Mouse (Mus musculus) hindbrain, embryonic 12.5 days (tissue): ENCODE data around the gene Clstn3. TPM values are rescaled to one million over a fixed set of nuclear protein-coding genes. Genes with fewer than 3 reads are reported as not detected.

Source experiments
- ATAC-seq: fragments of 200-750 bp; cut with Nextera tagmentation; 2 replicates; pipeline ENCODE4 v1.8.0; 2017; ENCODE audit warnings: moderate TSS enrichment; ENCODE audit not compliant: low FRiP score
- H3K27ac ChIP-seq: fragments of 300-500 bp; sonication (generic); 2 replicates; pipeline ENCODE4 v1.5.1; 2016; ENCODE audit warnings: mild to moderate bottlenecking
- H3K27me3 ChIP-seq: fragments of 300-500 bp; sonication (generic); 2 replicates; pipeline ENCODE4 v1.6.1; 2016; ENCODE audit warnings: mild to moderate bottlenecking
- H3K36me3 ChIP-seq: fragments of 300-500 bp; sonication (generic); 2 replicates; pipeline ENCODE4 v1.6.1; 2016; ENCODE audit warnings: mild to moderate bottlenecking
- H3K4me1 ChIP-seq: fragments of 300-500 bp; sonication (generic); 2 replicates; pipeline ENCODE4 v1.6.1; 2016
- H3K4me2 ChIP-seq: fragments of 300-500 bp; sonication (generic); replicated peaks from 2 replicates; pipeline ENCODE4 v1.6.1; 2016; ENCODE audit warnings: mild to moderate bottlenecking
- H3K4me3 ChIP-seq: fragments of 300-500 bp; sonication (generic); 2 replicates; pipeline ENCODE4 v1.5.1; 2016; ENCODE audit warnings: mild to moderate bottlenecking
- H3K9ac ChIP-seq: fragments of 300-500 bp; sonication (generic); 2 replicates; pipeline ENCODE4 v1.6.1; 2016; ENCODE audit warnings: mild to moderate bottlenecking, moderate library complexity
- H3K9me3 ChIP-seq: fragments of 300-500 bp; sonication (generic); replicated peaks from 2 replicates; pipeline ENCODE4 v1.6.1; 2016; ENCODE audit warnings: mild to moderate bottlenecking
- WGBS: fragments of 180-500 bp; shearing (Covaris S2); methylation state at CpG from one replicate; pipeline ENCODE4 v1.1.7; 2016; 5-methylcytosine and 5-hydroxymethylcytosine counted together
- polyA plus RNA-seq: library from polyadenylated mRNA; unstranded; fragments of >200 nt; fragmentation: Nextera tagmentation; extraction: Ambion mirVana; gene quantifications from 2 replicates; pipeline ENCODE4 v1.2.1, GENCODE M21; 2016

Clstn3 gene
- polyA plus RNA-seq, 1 experiment from 2014 or later: 40.5 TPM

GRCm38 (mm10) chr6:124458505-124458904 lies 6.1 kb downstream of the Clstn3 start:
- H3K4me3 ChIP-seq: no peak overlapping the region
- H3K9me3 ChIP-seq: no peaks in the 10 kb centered on the region
- ATAC-seq: no peak
- H3K4me2 ChIP-seq: no peak overlapping the region
- no peaks in the 10 kb centered on the region for H3K27me3 ChIP-seq
- no peak overlapping the region for H3K9ac ChIP-seq
- no peak overlapping the region for H3K27ac ChIP-seq
- 91% methylated on average over 11 of the region's 11 CpGs for WGBS
- H3K4me1 ChIP-seq: peaks cover 14% of the 10 kb centered on the region; the same call in 1 of the 2 replicates
- peaks cover 25% of the 10 kb centered on the region; the same call in 1 of the 2 replicates for H3K36me3 ChIP-seq

- H3K36me3 ChIP-seq: peaks cover 25% of the 10 kb centered on the region; the same call in 1 of the 2 replicates
- H3K27ac ChIP-seq: no peak overlapping the region
- no peaks in the 10 kb centered on the region for H3K9me3 ChIP-seq
- H3K27me3 ChIP-seq: no peaks in the 10 kb centered on the region
- WGBS: 89% methylated on average over 5 of the region's 5 CpGs
- H3K9ac ChIP-seq: no peak overlapping the region
- no peak overlapping the region for H3K4me3 ChIP-seq
- H3K4me1 ChIP-seq: peaks cover 7% of the 10 kb centered on the region; the same call in 1 of the 2 replicates
- H3K4me2 ChIP-seq: no peak overlapping the region
- no peak for ATAC-seq
These were observed 6.8 kb downstream of the Clstn3 start for GRCm38 (mm10) chr6:124457827-124458226.

- Histone ChIP-seq H3K9ac (no peak overlapping the region), H3K36me3 (peaks cover 25% of the 10 kb centered on the region), H3K4me2 (no peak overlapping the region), H3K27me3 (no peaks in the 10 kb centered on the region), H3K9me3 (no peaks in the 10 kb centered on the region), H3K27ac (no peak overlapping the region), H3K4me3 (no peak overlapping the region), H3K4me1 (no peaks in the 10 kb centered on the region)
- no peak for ATAC-seq
- WGBS: 93% methylated on average over 5 of the region's 5 CpGs
These were observed 8.4 kb downstream of the Clstn3 start for GRCm38 (mm10) chr6:124456243-124456642.

GRCm38 (mm10) chr6:124453756-124454155 lies 10.8 kb downstream of the Clstn3 start:
- no peak overlapping the region for H3K9ac ChIP-seq
- no peaks in the 10 kb centered on the region for H3K4me1 ChIP-seq
- H3K4me3 ChIP-seq: no peak overlapping the region
- no peak overlapping the region for H3K27ac ChIP-seq
- peaks cover 28% of the 10 kb centered on the region for H3K36me3 ChIP-seq
- ATAC-seq: no peak
- no peaks in the 10 kb centered on the region for H3K9me3 ChIP-seq
- H3K27me3 ChIP-seq: no peaks in the 10 kb centered on the region
- H3K4me2 ChIP-seq: no peak overlapping the region
- 45% methylated on average over 4 of the region's 4 CpGs for WGBS

GRCm38 (mm10) chr6:124451995-124452394 lies 12.6 kb downstream of the Clstn3 start:
- H3K4me3 ChIP-seq: no peak overlapping the region
- no peak for ATAC-seq
- peaks cover 24% of the 10 kb centered on the region for H3K36me3 ChIP-seq
- H3K27ac ChIP-seq: no peak overlapping the region
- 80% methylated on average over 3 of the region's 3 CpGs for WGBS
- no peaks in the 10 kb centered on the region for H3K9me3 ChIP-seq
- no peak overlapping the region for H3K9ac ChIP-seq
- no peak overlapping the region for H3K4me2 ChIP-seq
- H3K27me3 ChIP-seq: no peaks in the 10 kb centered on the region
- no peaks in the 10 kb centered on the region for H3K4me1 ChIP-seq

- Histone ChIP-seq H3K9ac (no peak overlapping the region), H3K36me3 (peaks cover 22% of the 10 kb centered on the region), H3K4me1 (no peaks in the 10 kb centered on the region), H3K27ac (no peak overlapping the region), H3K27me3 (no peaks in the 10 kb centered on the region), H3K9me3 (no peaks in the 10 kb centered on the region), H3K4me2 (no peak overlapping the region), H3K4me3 (no peak overlapping the region)
- 90% methylated on average over 18 of the region's 18 CpGs for WGBS
- no peak for ATAC-seq
These were observed 14.8 kb downstream of the Clstn3 start for GRCm38 (mm10) chr6:124449668-124450383.

- Histone ChIP-seq H3K9me3 (no peaks in the 10 kb centered on the region), H3K9ac (no peak overlapping the region), H3K4me3 (no peak overlapping the region), H3K36me3 (peaks cover 25% of the 10 kb centered on the region), H3K27ac (no peak overlapping the region), H3K27me3 (no peaks in the 10 kb centered on the region), H3K4me2 (no peak overlapping the region), H3K4me1 (no peaks in the 10 kb centered on the region)
- ATAC-seq: no peak
- 93% methylated on average over 16 of the region's 16 CpGs for WGBS
These were observed 15.5 kb downstream of the Clstn3 start for GRCm38 (mm10) chr6:124448959-124449667.

- Histone ChIP-seq H3K27me3 (no peaks in the 10 kb centered on the region), H3K4me2 (no peak overlapping the region), H3K9me3 (no peaks in the 10 kb centered on the region), H3K4me1 (no peaks in the 10 kb centered on the region), H3K4me3 (no peak overlapping the region), H3K27ac (no peak overlapping the region), H3K36me3 (peaks cover 25% of the 10 kb centered on the region), H3K9ac (no peak overlapping the region)
- 75% methylated on average over 10 of the region's 10 CpGs for WGBS
- 0 out of 2 replicates have a peak, but pooled peaks have one; percentile 33 for ATAC-seq
These were observed 16.3 kb downstream of the Clstn3 start for GRCm38 (mm10) chr6:124448186-124448852.

GRCm38 (mm10) chr6:124447356-124447755 lies 17.2 kb downstream of the Clstn3 start:
- peaks cover 25% of the 10 kb centered on the region for H3K36me3 ChIP-seq
- WGBS: 87% methylated on average over 2 of the region's 2 CpGs

GRCm38 (mm10) chr6:124446459-124446858 lies 18.1 kb downstream of the Clstn3 start:
- H3K36me3 ChIP-seq: peaks cover 24% of the 10 kb centered on the region; the same call in 1 of the 2 replicates
- ATAC-seq: no peak

More at GRCm38 (mm10) chr6:124447356-124447755, 17.2 kb downstream of the Clstn3 start:
- Histone ChIP-seq H3K27me3 (no peaks in the 10 kb centered on the region), H3K27ac (no peak overlapping the region), H3K4me3 (no peak overlapping the region), H3K4me2 (no peak overlapping the region), H3K9me3 (no peaks in the 10 kb centered on the region), H3K4me1 (no peaks in the 10 kb centered on the region), H3K9ac (no peak overlapping the region)
- ATAC-seq: no peak

GRCm38 (mm10) chr6:124446024-124446423 lies 18.6 kb downstream of the Clstn3 start:
- Histone ChIP-seq H3K4me1 (no peaks in the 10 kb centered on the region), H3K36me3 (peaks cover 28% of the 10 kb centered on the region; the same call in 1 of the 2 replicates), H3K9me3 (no peaks in the 10 kb centered on the region), H3K4me3 (no peak overlapping the region), H3K9ac (no peak overlapping the region), H3K4me2 (no peak overlapping the region), H3K27ac (no peak overlapping the region), H3K27me3 (no peaks in the 10 kb centered on the region)
- no peak for ATAC-seq
- 98% methylated on average over 2 of the region's 2 CpGs for WGBS

More at GRCm38 (mm10) chr6:124446459-124446858, 18.1 kb downstream of the Clstn3 start:
- H3K27me3 ChIP-seq: no peaks in the 10 kb centered on the region
- H3K27ac ChIP-seq: no peak overlapping the region
- 94% methylated on average over 9 of the region's 9 CpGs for whole genome bisulfite sequencing
- H3K9me3 ChIP-seq: no peaks in the 10 kb centered on the region
- H3K4me1 ChIP-seq: no peaks in the 10 kb centered on the region
- no peak overlapping the region for H3K4me3 ChIP-seq
- H3K4me2 ChIP-seq: no peak overlapping the region
- no peak overlapping the region for H3K9ac ChIP-seq

GRCm38 (mm10) chr6:124443338-124443737 lies 21.3 kb downstream of the Clstn3 start:
- ATAC-seq: no peak
- Histone ChIP-seq H3K27me3 (no peaks in the 10 kb centered on the region), H3K27ac (no peak overlapping the region), H3K36me3 (peaks cover 21% of the 10 kb centered on the region; the same call in 1 of the 2 replicates), H3K4me2 (no peak overlapping the region), H3K9me3 (no peaks in the 10 kb centered on the region), H3K4me1 (no peaks in the 10 kb centered on the region), H3K4me3 (no peak overlapping the region), H3K9ac (no peak overlapping the region)
- 84% methylated on average over 2 of the region's 2 CpGs for WGBS
